Mouse (Mus musculus): ENCODE measurements at regions not wholly inside any gene's neighbourhood (a gene's known extent, or its start where the extent isn't known, plus 50 kb on each side); places are given as distances from the start of the nearest gene placed in this dataset.

DNA sequence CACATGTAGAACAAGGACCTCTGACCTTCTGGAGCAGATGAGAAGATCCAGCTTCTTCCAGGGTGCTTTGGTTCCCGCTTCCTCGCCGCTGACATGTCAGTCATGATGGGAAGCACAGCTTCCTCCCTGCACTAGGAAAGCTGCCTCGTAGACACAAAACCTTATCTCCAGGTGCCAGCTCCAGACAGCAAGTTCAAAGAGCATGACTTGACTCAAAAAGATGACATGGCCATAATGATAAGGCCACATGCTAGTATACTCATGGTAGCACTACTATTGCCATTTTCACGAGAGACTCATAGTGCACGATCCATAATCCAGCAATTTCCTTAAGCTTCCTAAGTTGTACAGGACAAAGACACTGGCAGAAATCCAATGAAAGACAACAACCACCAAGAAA, 272.1 kb downstream of the Gm9195 start:
- DNase-seq, result no peak

DNA sequence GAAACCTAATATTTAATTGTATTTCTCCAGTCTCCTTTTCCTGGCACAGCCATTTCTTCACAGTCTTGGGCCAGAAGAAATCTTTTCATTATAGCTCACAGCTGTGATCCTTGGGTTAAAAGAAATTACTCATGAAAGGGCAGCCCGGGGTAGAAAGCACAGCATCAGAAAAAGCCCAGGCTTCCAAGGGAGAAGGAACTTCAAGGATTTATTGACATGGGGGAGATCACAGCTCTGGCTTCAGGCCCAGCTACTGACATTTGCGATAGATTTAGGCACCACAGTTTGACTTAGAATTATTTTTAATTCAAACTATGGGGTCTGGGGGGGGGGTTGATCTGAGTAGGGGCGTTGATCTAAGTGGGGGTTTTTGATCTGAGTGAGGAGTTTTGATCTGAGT, 291.3 kb downstream of the Gm9195 start:
- no peak for DNase-seq

DNA sequence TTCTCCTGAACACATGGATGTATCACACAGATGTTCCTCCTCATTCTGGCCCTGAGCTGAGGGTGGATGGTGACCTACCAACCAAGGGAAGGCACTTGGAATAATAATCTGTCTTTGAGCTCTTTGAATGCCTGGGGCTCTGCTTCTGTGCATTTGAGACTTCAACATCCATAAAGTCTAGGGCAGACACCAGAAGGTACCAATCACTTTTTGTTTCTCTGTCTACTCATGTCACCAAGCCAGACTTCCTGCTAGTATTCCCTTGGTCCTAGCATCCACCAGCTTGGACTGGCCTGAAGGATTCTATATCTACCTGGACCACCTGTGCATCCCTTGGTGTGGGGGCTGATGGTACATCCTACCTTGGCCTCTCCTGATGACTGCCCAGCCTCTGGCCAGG, 291.7 kb downstream of the Gm9195 start:
- no peak for DNase-seq

DNA sequence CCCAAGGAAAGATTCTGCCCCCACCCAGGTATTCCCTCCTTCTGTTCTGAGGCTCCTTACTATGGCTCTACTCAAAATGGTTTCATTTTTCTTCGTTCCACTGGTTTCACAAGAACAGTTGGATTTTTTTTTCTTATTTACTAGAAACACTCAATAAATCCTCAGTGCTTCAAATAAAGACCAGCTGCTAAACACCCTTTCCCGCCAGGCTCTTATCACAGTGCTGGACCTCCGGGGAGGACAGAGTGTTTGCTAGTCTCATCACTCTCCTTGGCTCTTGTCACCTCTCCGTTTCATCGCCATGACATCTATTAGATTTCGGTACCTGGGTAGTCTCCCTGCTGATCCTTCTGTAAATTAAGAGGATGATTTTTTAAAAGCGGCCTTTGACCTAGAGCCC, 293.7 kb downstream of the Gm9195 start:
- no peak for DNase-seq

DNA sequence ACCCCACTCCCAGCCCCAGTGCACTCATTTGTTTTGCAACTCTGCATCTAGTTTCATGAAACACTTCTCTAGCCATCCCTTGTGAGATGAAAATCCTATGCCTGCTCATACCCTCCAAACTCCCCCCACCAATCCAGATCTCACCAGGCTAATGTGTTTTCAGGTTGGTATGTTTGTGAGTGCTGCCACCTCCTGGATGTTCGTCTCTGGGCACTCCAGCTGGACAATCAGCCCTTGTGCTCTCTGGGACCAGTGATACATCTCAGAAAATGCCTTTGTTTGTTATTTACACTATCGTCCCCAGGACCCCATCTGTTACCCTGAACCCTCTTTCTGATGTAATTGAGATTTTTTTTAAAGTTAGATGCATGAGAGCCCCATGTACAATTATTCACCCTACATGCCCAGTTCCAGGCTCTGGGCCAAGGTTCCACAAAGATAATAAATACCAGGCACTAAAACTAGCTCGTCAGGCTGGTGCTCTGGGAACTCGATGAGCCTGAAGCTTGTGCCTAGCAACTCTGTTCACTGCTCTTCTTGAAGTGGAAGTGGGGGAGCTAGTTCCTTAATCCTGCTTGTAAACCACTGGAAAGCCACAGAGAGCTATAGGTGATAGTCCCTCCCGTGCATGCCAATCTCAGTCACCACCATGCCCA, 304.2 kb downstream of the Gm9195 start:
- DNase-seq, result peak; percentile 48

DNA sequence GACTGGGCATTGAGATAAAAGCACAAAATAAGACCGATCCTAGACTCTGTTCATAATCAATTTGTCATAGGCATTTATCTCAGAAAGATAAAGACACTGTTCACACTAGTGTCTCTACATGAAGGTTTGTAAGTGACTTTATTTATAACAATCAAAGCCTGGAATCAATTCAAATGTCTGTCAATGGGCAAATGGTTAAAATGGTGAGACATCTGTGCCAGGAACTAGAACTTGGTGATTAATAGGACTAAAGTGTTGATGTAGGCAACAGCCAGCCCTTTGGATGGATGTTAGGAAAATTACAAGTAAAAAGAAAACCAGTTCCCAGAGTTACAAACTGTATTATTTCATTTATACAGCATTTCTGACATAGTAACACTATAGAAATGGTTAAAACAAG, 315.9 kb downstream of the Gm9195 start:
- no peak for DNase-seq

DNA sequence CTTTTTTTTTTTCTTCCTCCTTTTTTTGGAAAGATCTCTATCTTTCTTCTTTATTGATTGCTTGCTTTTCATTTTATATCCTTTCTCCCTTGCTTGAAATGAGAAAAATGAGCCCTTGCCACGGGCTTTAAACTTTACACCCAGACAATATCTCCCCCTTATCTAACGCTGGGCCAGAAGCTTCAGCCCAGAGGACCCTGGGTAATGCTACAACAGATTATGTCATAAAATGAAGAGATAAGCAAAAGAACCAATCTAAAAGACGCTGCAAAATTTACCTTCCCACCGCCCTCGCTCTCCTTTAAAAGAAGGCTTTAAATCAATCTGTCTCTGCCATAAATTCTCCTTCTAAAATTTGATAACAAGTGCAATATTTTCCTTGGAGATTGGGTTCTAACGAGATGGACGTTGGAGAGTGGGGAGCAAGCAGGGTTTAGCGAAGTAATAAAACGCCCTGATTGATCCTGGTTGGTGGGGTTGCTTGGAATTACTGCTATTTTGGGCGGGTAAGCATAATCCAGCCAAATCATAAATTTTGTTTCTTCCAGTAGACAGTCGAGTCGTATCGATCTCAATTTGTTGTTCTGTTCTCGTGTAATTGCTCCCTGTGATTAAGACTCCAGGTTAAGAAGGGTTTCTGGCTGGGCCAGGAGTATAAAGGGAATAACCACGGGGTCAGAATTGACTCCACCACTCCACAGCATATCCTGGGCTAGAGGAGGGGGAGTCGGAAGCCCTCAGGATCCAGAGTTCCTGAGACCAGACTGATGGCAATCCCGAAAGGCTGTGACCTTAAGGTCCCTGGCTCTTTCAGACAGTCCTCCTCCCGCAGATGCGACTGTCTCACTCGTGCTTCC, 318.9 kb downstream of the Gm9195 start:
- no peak for DNase-seq

DNA sequence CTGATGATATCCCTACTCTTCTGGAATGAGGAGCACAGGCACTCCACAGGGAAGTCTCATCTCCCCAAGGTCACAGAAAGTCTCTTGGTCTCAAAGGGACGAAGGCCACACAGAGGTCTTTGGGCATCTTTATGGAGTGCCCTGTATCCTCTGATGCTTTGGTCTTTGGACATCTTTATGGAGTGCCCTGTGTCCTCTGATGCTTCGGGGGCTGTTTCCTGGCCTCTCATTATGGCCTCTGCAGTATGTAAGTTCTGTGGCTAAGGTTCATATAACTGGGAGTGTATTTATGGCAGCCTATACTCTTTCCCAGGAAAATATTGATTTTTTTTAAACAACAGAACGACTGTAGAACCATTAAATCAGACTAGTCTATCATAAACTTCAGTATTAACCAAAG, 319.9 kb downstream of the Gm9195 start:
- DNase-seq, result no peak

DNA sequence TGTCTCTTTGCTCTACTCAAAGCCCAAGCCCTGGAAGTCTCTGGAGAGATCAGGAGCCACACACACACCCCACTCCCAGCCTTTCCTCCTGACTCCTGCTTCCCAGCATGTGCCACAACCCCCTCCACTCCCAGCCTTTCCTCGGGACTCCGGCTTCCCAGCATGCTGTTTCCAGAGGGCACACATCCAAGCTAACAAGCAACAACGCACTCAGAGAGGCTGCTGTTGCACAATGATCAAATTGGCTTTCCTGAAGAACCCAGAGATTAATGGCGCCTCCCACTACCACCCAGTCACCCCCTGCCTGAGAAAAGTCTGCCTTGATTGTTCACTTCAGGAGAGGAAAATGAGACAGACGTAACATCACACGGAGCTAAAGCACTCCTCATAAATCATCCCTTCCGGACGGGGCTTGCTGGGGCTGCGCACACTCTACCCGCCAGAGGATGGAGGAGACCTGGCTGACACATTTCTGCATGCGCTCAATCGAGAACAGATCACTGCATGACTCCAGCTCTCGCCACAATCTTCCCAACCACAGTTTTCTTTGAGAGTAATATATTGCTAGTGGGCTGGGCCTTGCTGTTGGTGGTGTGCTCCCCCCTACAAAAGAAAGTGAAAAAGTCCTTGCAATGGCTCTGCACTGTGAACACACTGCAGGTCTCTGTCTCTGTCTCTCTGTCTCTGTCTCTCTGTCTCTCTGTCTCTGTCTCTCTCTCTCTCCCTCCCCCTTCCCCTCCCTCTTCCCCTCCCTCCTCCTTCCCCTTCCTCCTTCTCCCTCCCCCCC, 332.9 kb downstream of the Gm9195 start:
- no peak for DNase-seq

DNA sequence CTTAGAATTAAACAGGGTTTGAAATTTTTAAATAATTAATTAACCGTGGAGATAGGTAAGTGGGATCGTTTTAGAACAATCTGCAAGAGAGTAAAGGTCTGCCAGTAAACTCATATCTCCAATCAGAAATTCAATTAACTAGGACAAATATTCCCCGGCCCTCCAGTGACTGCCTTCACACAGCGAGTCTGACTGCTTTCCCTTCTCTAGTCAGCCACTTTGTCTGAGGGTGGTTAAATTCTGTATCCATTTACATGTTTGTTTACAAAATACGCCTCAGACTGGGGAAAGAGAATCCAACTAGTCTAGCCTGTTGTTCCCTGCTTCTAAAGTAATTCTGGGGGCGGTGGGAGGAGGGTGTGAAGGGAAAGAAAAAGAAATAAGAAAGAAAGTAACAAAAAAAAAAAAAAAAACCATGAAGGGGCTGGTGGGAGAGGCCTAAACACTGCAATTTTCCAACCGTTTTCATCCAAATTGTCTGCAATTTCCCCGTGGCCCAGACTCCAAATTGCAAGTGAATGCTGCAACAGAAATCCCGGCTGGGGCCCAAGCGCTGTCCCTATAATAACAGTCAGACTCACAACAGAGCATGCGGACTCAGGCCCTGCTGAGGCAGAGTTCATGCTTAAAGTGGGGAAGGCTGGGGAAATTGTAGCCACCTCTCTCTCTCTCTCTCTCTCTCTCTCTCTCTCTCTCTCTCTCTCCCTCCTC, 336.3 kb downstream of the Gm9195 start:
- DNase-seq, result no peak

DNA sequence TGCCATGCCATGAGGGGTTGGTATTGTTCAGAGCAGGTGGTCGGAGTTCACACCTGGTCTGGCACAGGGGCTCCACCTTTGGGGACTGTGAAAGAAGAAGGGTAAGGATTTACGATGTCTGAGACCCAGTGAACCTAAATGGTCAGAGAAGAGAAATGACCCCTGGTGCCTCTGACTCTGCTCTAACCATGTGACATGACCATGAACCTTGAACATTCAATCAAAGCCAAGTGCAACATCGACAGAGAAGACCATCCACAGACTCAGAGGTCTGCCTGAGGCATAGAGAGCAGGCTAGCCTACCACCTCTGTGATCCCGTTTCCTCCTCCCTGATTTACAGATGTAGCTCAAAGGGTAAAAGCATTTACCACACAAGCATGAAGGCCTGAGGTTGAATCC, 340.0 kb downstream of the Gm9195 start:
- no peak for DNase-seq

DNA sequence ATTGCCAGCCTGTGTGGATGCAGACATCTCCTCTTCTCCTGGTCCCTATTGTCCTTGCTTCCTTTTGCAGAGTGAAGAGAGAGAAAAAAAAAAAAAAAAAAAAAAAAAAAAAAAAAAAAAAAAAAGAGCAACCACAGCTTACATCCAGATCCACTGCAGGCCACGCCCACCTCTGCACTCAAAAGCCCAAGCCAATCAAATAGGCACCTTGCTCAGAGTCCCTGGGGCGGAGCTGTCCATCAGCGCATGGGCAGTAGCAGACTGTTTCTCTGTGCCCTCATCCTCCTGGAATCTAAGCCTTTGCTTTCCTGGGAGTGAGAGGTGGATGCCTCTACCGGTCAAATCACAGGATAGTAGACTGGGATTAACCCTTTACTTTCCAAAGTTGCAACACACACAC, 342.2 kb downstream of the Gm9195 start:
- DNase-seq, result no peak

DNA sequence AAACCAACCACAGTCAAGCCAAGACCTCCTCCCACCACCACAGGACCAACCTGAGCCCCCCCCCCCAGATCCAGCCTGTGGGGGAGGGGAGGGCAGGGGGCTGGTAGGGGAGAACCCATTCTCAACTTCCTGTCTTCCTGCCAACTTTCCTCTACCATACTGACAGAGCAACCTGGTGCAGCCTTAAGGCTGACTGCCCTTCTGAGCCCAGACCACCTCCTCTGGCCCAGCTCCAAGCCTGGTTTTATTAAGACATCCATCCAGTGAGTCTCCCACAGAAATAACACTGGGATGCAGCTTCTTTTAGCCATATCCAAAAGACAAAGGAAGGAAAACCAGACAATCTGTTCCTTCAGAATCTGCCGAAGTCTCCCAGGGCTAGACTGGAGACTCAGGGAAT, 342.8 kb downstream of the Gm9195 start:
- DNase-seq, result no peak

DNA sequence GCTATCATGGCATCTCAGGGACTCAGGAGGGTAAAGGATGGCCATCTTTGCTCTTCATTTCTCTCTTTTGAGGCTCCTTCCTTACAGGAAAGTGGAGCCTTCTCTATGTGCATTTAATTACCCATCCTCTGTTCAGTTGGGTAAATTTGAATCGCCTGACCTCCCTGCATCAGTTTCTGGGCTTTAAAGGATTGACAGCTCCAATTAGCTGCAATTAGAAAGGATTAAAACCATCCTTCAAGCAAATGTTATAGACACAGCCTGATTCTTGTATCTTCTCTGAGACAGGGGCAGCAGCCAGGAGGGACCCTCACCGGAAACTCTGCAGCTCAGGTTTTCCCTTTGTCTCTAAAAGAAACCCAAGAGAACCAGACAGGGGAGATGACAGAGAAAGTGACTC, 345.3 kb downstream of the Gm9195 start:
- no peak for DNase-seq

DNA sequence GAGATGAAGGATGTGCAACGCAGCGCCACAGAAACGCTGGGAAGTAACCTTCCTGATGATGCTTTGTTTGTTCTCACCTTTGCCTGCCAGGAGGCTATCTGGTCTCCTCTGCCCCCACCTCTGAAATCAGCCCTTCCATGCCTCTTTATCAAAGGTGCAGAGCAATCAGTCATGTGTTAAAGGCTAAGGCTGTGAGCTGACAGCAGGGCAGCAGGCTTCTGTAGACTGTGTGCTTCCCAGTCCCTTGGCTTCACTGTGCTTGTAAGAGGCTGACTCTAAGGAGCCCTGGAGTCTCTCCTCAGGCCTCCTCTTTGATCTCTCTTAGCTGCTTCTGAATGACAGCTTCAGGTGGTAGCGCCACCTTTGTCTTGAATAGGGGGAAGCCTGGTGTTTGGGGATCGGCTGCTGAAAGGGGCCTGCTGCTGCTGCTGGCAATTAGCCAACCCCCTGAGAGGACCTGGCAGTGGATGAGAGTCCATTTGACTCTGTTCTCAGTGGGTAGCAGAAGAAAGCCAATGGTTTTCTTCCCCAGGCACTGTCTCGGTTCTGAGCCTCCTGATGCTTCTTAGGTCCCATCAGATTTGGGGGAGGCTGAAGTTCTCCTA, 348.7 kb downstream of the Gm9195 start:
- DNase-seq, result no peak

DNA sequence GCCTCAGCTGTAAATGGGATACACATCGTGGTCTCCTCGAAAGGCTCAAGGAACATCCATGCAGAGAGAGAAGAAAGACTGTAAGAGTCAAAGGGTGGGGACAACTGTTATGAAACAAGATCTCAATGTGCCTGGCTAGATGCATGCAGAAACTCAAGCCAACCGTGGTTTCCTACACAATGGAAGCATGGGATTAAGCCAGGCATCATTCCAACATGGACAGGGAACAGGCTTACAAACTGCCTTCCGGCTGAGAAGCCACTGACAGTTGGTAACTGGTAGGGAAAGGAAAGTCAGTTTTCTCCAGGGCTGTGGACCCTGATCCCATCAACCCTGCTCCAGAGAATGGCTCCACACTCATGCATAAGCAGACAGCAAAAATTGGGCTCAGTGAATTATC, 350.5 kb downstream of the Gm9195 start:
- DNase-seq, result no peak

DNA sequence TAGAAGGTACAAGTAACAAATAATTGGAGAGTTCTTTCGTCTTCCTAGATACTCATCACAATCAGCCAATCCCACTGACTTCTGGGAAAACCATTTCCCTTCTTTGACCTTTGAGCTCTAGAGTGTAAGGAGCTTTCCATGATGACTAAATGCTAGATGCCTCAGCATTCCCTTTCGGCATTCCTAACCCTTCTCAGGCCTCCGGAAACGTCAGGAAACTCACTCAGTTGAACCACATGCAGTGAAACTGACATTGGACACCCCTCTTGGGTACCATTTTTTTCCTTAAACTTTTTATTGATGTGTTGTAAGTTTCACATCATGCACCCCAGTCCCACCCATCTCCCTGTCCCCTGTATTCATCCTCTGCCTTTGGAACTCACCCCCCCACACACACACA, 361.5 kb downstream of the Gm9195 start:
- no peak for DNase-seq

DNA sequence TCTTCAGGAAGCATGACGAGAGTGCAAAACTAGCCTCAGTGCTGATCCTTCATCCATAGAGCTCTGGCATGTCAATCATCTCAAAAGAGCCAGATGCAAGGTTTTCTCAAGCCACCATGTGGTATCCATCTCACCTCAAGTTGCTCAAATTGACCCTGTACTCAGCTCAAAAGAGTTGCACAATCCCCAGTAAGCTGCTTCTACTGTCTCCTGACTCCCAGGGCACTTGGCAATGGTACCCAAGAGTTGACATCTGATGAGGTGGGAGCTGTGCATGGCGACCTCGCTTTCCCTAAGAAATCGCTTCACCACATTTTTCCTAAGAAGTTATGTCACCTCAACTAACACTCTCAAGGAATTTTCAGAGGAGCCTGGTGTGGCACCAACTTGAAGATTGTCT, 369.9 kb downstream of the Gm9195 start:
- DNase-seq, result no peak

DNA sequence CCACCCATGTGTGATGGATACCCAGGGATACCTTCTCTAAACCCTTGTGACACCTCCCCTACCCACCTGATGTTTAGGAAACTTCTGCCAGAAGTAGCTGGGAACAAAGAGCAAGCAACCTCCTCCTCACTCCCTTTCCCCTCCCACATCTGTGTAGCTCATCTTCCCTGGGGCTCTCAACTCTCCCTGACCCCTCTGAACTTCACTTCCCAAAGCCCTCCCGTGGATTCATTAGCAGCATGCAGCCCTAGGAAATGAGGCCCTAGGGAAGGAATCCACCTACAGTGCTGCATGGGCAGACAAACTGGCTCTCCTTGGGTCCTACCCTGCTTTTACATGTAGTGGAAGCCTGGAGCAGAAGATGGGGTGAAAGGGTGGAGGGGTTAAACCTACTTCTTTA, 370.6 kb downstream of the Gm9195 start:
- DNase-seq, result no peak

DNA sequence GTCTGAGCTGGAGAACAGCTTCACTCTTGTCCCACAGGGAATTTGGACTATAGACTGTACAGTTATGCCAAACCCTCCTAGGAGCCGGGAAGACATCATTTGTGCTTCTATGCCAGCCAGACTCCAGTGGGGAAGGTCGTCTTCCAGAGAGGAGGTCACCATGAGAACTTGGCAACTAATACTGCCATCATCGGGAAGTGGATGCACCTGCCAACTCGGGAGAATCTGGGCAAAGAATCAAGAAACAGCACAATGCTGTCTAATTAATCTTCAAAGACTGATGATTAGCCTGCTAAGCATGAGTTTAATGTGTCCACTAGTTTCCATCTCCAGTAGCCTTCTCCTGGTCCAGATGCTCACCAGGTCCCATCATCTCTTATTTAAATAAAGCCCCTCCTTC, 374.8 kb downstream of the Gm9195 start:
- DNase-seq, result peak; percentile 8

DNA sequence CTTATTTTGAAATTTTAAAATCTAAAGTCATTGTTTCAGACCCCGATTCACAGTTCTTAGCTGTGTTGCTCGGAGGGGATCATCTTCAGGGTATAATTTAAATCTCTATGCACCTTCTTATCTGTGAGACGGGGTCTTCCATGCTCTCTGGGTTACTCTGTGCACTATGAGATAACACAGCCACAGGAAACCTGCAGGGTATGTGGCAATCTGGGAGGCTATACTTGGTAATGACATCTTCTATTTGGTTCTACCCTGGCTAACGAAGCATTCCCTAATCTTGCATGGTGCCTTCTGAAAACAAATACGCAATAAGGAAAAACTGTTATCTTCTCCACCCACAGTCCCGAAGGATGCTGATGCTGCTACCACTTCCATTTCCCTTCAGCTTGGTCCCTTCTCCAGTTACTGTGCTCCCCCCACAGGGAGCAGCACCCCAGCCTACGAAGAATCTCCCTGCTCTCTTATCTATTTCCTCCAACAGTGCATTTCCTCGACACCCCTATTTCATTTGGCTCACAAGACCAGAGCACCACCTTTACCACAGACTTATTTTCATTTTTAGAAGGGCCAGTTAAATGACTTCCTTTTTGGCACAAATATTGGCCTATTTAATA, 378.2 kb downstream of the Gm9195 start:
- no peak for DNase-seq

DNA sequence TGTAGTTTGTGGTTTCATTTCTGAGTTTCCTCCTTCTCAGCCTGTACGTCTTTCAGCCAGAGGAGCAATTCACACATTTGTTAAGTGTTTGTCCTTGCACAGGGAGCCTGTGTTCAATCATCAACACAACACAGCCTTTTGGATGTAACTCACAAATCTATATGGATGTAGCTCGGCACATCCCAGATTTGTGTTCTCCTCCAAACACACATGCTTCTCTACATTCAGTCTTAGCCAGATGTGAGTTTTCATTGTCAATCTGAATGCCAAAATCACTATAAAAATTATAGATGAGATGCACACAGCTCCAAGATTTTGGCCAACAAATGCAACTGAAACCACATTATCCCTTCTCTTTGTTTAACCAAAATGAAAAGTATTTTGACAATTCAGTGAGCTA, 380.9 kb downstream of the Gm9195 start:
- DNase-seq, result no peak

Data from right cerebral cortex, postnatal 14 days (tissue).